Mouse (Mus musculus) limb, embryonic 15.5 days (tissue): ENCODE results near the gene Pfdn2. TPM values are rescaled to one million over a fixed set of nuclear protein-coding genes. Genes with fewer than 3 reads are reported as not detected.
A peak's percentile ranks its signal among the peaks of the same experiment; 100 is the strongest.
"Not testable (repeated sequence)": the region's sequence is repeated elsewhere in the genome, so short reads cannot be mapped to it uniquely, and the experiment has no call there.

Experiments used
- ATAC-seq: fragments of 200-750 bp; cut with Nextera tagmentation; 2 replicates; pipeline ENCODE4 v1.8.0; 2017; ENCODE audit warnings: low read depth, moderate TSS enrichment; ENCODE audit not compliant: insufficient number of reproducible peaks, low FRiP score, low TSS enrichment
- H3K27ac ChIP-seq: fragments of 300-500 bp; sonication (generic); 2 replicates; pipeline ENCODE4 v1.5.1; 2015; ENCODE audit warnings: moderate library complexity, mild to moderate bottlenecking, inconsistent platforms
- H3K27me3 ChIP-seq: fragments of 300-500 bp; sonication (generic); 2 replicates; pipeline ENCODE4 v1.6.1; 2015; ENCODE audit warnings: inconsistent platforms
- H3K36me3 ChIP-seq: fragments of 300-500 bp; sonication (generic); 2 replicates; pipeline ENCODE4 v1.6.1; 2015; ENCODE audit warnings: inconsistent platforms
- H3K4me1 ChIP-seq: fragments of 300-500 bp; sonication (generic); 2 replicates; pipeline ENCODE4 v1.6.1; 2015; ENCODE audit warnings: inconsistent platforms
- H3K4me2 ChIP-seq: fragments of 300-500 bp; sonication (generic); 2 replicates; pipeline ENCODE4 v1.6.1; 2015; ENCODE audit warnings: mild to moderate bottlenecking, inconsistent platforms
- H3K4me3 ChIP-seq: fragments of 300-500 bp; sonication (generic); 2 replicates; pipeline ENCODE4 v1.5.1; 2015; ENCODE audit warnings: mild to moderate bottlenecking, inconsistent platforms
- H3K9ac ChIP-seq: fragments of 300-500 bp; sonication (generic); 2 replicates; pipeline ENCODE4 v1.6.1; 2015; ENCODE audit warnings: inconsistent platforms
- H3K9me3 ChIP-seq: fragments of 300-500 bp; sonication (generic); 2 replicates; pipeline ENCODE4 v1.6.1; 2016; ENCODE audit warnings: inconsistent platforms
- WGBS: fragments of 180-500 bp; shearing (Covaris S2); methylation state at CpG from one replicate; pipeline ENCODE4 v1.1.7; 2015; 5-methylcytosine and 5-hydroxymethylcytosine counted together
- polyA plus RNA-seq: library from polyadenylated mRNA; unstranded; fragments of >200 nt; fragmentation: Nextera tagmentation; extraction: Ambion mirVana; gene quantifications from 2 replicates; pipeline ENCODE4 v1.2.1, GENCODE M21; 2015

Pfdn2 gene
- polyA plus RNA-seq: 93.0 and 95.1 TPM in 2 replicates

GRCm38 (mm10) chr1:171345225-171346094 lies at the start of gene Pfdn2, which contains the start of gene Nit1:
Pfdn2 (plus strand) TSS chr1:171345670.
Nit1 (minus strand) TSS chr1:171345646.
- Histone ChIP-seq H3K9ac (peak within 1 kb of the TSS; percentile 73), H3K9me3 (peaks cover 5% of the 10 kb centered on the region; the same call in 1 of the 2 replicates), H3K27ac (peak within 1 kb of the TSS; percentile 87), H3K4me3 (peak within 1 kb of the TSS; percentile 89), H3K27me3 (no peaks in the 10 kb centered on the region), H3K4me1 (peaks cover 25% of the 10 kb centered on the region), H3K4me2 (peak within 1 kb of the TSS; percentile 71), H3K36me3 (peaks cover 35% of the 10 kb centered on the region)
- ATAC-seq: peak; percentile 88
- WGBS: 1% methylated on average over 53 of the region's 53 CpGs

- ATAC-seq: no peak
- no peak overlapping the region for H3K4me2 ChIP-seq
- no peaks in the 10 kb centered on the region for H3K9me3 ChIP-seq
- H3K4me1 ChIP-seq: peaks cover 7% of the 10 kb centered on the region; the same call in 1 of the 2 replicates
- no peak overlapping the region for H3K27ac ChIP-seq
- WGBS: 61% methylated on average over 3 of the region's 3 CpGs
- H3K9ac ChIP-seq: no peak overlapping the region
- no peaks in the 10 kb centered on the region for H3K36me3 ChIP-seq
- H3K4me3 ChIP-seq: no peak overlapping the region
- H3K27me3 ChIP-seq: peaks cover 9% of the 10 kb centered on the region
Observed at GRCm38 (mm10) chr1:171298226-171298625, 47.2 kb upstream of the Pfdn2 start.

- H3K27me3 ChIP-seq, H3K9ac ChIP-seq, H3K36me3 ChIP-seq, H3K9me3 ChIP-seq, H3K4me1 ChIP-seq, H3K4me2 ChIP-seq, H3K4me3 ChIP-seq, H3K27ac ChIP-seq, ATAC-seq: not testable (repeated sequence)
- 63% methylated on average over 5 of the region's 5 CpGs for whole genome bisulfite sequencing
Observed at GRCm38 (mm10) chr1:171306157-171306556, 39.3 kb upstream of the Pfdn2 start.

- H3K36me3 ChIP-seq: no peaks in the 10 kb centered on the region
- ATAC-seq: no peak
- 62% methylated on average over 2 of the region's 2 CpGs for WGBS
Observed at GRCm38 (mm10) chr1:171309321-171309720, 36.1 kb upstream of the Pfdn2 start.

GRCm38 (mm10) chr1:171319748-171320147 lies 25.7 kb upstream of the Pfdn2 start:
- H3K4me1 ChIP-seq: no peaks in the 10 kb centered on the region; the same call in 1 of the 2 replicates
- H3K36me3 ChIP-seq: 0 out of 2 replicates have a peak, but pooled peaks cover under 1% of the 10 kb centered on the region
- WGBS: 25% methylated on average over 7 of the region's 7 CpGs
- H3K27ac ChIP-seq: no peak overlapping the region
- H3K4me2 ChIP-seq: no peak overlapping the region
- H3K4me3 ChIP-seq: no peak overlapping the region
- H3K9me3 ChIP-seq: no peaks in the 10 kb centered on the region
- H3K9ac ChIP-seq: no peak overlapping the region
- H3K27me3 ChIP-seq: no peaks in the 10 kb centered on the region
- no peak for ATAC-seq

More at GRCm38 (mm10) chr1:171309321-171309720, 36.1 kb upstream of the Pfdn2 start:
- Histone ChIP-seq H3K27ac (no peak overlapping the region), H3K4me3 (no peak overlapping the region), H3K27me3 (no peaks in the 10 kb centered on the region), H3K9me3 (no peaks in the 10 kb centered on the region), H3K4me1 (no peaks in the 10 kb centered on the region), H3K4me2 (no peak overlapping the region), H3K9ac (no peak overlapping the region)

- Histone ChIP-seq H3K9ac (no peak overlapping the region), H3K36me3 (0 out of 2 replicates have a peak, but pooled peaks cover 4% of the 10 kb centered on the region), H3K27me3 (no peaks in the 10 kb centered on the region), H3K9me3 (no peaks in the 10 kb centered on the region), H3K4me3 (no peak overlapping the region), H3K4me1 (no peaks in the 10 kb centered on the region; the same call in 1 of the 2 replicates), H3K4me2 (no peak overlapping the region), H3K27ac (no peak overlapping the region)
- WGBS: 23% methylated on average over 5 of the region's 5 CpGs
- no peak for ATAC-seq
Observed at GRCm38 (mm10) chr1:171320151-171320550, 25.3 kb upstream of the Pfdn2 start.

- no peaks in the 10 kb centered on the region for H3K9me3 ChIP-seq
- no peak overlapping the region for H3K4me3 ChIP-seq
- no peak overlapping the region for H3K9ac ChIP-seq
- H3K36me3 ChIP-seq: 0 out of 2 replicates have a peak, but pooled peaks cover 4% of the 10 kb centered on the region
- H3K4me1 ChIP-seq: peaks cover 3% of the 10 kb centered on the region; the same call in 1 of the 2 replicates
- no peak for ATAC-seq
- H3K4me2 ChIP-seq: no peak overlapping the region
- no peak overlapping the region for H3K27ac ChIP-seq
- H3K27me3 ChIP-seq: no peaks in the 10 kb centered on the region
Observed at GRCm38 (mm10) chr1:171321415-171321814, 24.1 kb upstream of the Pfdn2 start.

GRCm38 (mm10) chr1:171322012-171322411 lies 23.5 kb upstream of the Pfdn2 start:
- H3K4me1 ChIP-seq: peaks cover 3% of the 10 kb centered on the region; the same call in 1 of the 2 replicates
- H3K27ac ChIP-seq: no peak overlapping the region
- H3K9me3 ChIP-seq: no peaks in the 10 kb centered on the region
- 0 out of 2 replicates have a peak, but pooled peaks cover 4% of the 10 kb centered on the region for H3K36me3 ChIP-seq
- H3K27me3 ChIP-seq: no peaks in the 10 kb centered on the region
- no peak overlapping the region for H3K9ac ChIP-seq
- no peak for ATAC-seq
- no peak overlapping the region for H3K4me2 ChIP-seq
- 83% methylated on average over 1 of the region's 1 CpGs for WGBS
- H3K4me3 ChIP-seq: no peak overlapping the region

GRCm38 (mm10) chr1:171325571-171325970 lies 19.9 kb upstream of the Pfdn2 start:
- Histone ChIP-seq H3K27me3 (no peaks in the 10 kb centered on the region), H3K4me3 (no peak overlapping the region), H3K9ac (no peak overlapping the region), H3K4me1 (peaks cover 19% of the 10 kb centered on the region), H3K36me3 (0 out of 2 replicates have a peak, but pooled peaks cover 4% of the 10 kb centered on the region), H3K9me3 (no peaks in the 10 kb centered on the region), H3K4me2 (no peak overlapping the region), H3K27ac (no peak overlapping the region)
- no peak for ATAC-seq
- WGBS: 70% methylated on average over 2 of the region's 2 CpGs

- not testable (repeated sequence) for H3K27ac ChIP-seq, ATAC-seq, H3K27me3 ChIP-seq, H3K4me3 ChIP-seq, H3K9me3 ChIP-seq, H3K9ac ChIP-seq, H3K36me3 ChIP-seq, H3K4me2 ChIP-seq
- H3K4me1 ChIP-seq: peaks cover 28% of the 10 kb centered on the region
- 89% methylated on average over 4 of the region's 4 CpGs for WGBS
Observed at GRCm38 (mm10) chr1:171326588-171326987, 18.9 kb upstream of the Pfdn2 start.

- Histone ChIP-seq H3K9me3 (no peaks in the 10 kb centered on the region), H3K4me3 (peak overlapping the region; percentile 83), H3K4me1 (peaks cover 32% of the 10 kb centered on the region), H3K36me3 (peaks cover 10% of the 10 kb centered on the region; the same call in 1 of the 2 replicates), H3K9ac (peak overlapping the region; percentile 92), H3K27me3 (no peaks in the 10 kb centered on the region), H3K4me2 (peak overlapping the region; percentile 66), H3K27ac (peak overlapping the region; percentile 99)
- 24% methylated on average over 9 of the region's 9 CpGs for WGBS
- ATAC-seq: no peak
Observed at GRCm38 (mm10) chr1:171328244-171328643, 17.2 kb upstream of the Pfdn2 start.

GRCm38 (mm10) chr1:171328839-171329432 lies 16.5 kb upstream of the Pfdn2 start, which contains the start of gene Dedd:
Dedd (plus strand) TSS chr1:171329145.
- H3K4me2 ChIP-seq: peak within 1 kb of the TSS; percentile 66
- no peaks in the 10 kb centered on the region for H3K9me3 ChIP-seq
- H3K4me1 ChIP-seq: peaks cover 32% of the 10 kb centered on the region
- H3K27me3 ChIP-seq: no peaks in the 10 kb centered on the region
- peaks cover 10% of the 10 kb centered on the region; the same call in 1 of the 2 replicates for H3K36me3 ChIP-seq
- peak within 1 kb of the TSS; percentile 92 for H3K9ac ChIP-seq
- peak within 1 kb of the TSS; percentile 83 for H3K4me3 ChIP-seq
- peak within 1 kb of the TSS; percentile 99 for H3K27ac ChIP-seq
- WGBS: under 1% methylated on average over 42 of the region's 48 CpGs
- ATAC-seq: peak; percentile 93
